Mouse (Mus musculus) frontal cortex, adult 2 months (tissue): ENCODE measurements around the gene Gpc4. TPM values are rescaled to one million over a fixed set of nuclear protein-coding genes. Genes with fewer than 3 reads are reported as not detected.

Experiments
- DNase-seq, 2 experiments: peaks; one replicate each; pipeline ENCODE4 v3.0.0; 2022; ENCODE audit warnings: low spot score in 1 of 2; ENCODE audit errors: extremely low spot score in 1 of 2
- polyA plus RNA-seq: library from polyadenylated mRNA; depleted of rRNA; stranded (reverse); fragments of >200 nt; gene quantifications from 2 replicates; pipeline ENCODE4 v1.2.3, GENCODE M21; 2012; rRNA removed

Gene Gpc4
- 8.3 and 11.5 TPM in 2 replicates for polyA plus RNA-seq

DNA sequence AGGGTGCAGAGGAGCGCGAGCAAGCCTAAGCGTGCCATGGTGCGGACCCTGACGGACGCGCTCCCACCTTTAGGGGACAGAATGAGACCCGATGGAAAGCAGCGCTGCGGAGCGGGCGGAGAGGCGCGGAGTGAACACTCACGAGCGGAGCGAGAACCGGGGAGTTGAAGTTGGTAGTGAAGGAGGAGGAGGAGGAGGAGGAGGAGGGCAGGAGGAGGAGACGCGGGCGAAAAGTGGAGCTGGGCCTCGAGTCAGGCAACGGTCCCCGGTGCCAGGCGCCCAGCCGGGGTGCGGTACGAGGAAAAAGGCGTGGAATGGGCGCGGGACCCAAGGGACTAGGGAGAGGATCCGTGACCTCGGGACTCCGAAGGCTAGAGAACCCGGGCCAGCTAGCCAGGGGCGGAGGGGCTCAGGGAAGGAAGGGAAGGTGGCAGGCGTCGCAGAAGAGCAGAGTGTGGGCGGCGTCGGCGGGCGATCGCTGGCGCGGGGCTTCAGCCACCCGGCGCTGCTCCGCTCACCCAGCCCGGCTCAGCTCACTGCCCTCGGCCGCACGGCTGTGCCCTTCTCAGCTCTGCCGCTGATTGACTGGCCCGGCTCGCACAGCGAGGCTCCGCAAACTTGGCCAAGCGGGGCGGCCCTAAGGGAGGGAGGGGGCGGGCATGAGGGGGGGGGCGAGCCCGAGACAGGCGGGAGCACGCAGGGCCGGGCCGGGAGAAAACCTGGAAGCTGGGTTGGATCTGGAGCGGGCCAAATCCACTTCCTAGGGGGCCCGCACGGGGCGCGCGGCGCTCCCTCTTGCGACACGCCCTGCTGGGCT lies at the start of gene Gpc4:
Gene Gpc4 (minus strand): TSS at position 515 of the 817 bp plus-strand sequence.
- peak; percentile 10 to 44 for DNase-seq

DNA sequence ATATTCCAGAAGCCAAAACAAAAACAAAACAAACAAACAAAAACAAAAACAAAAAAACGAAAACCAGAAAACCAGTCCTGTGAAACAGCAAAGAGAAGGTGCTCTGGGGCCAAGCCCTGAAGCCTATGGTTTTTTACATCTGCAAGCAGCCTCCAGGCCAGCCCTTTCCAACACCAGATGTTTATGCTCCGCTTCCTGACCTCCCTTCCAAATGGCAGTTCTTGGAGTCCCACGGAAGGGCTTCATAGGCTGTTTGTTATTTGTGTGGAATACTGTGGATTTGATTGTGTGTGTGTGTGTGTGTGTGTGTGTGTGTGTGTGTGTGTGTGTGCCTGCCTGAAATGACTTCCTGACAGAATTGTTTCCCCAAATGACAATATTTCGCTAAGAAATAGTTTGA lies 47.8 kb upstream of the Gpc4 start:
- no peak for DNase-seq

DNA sequence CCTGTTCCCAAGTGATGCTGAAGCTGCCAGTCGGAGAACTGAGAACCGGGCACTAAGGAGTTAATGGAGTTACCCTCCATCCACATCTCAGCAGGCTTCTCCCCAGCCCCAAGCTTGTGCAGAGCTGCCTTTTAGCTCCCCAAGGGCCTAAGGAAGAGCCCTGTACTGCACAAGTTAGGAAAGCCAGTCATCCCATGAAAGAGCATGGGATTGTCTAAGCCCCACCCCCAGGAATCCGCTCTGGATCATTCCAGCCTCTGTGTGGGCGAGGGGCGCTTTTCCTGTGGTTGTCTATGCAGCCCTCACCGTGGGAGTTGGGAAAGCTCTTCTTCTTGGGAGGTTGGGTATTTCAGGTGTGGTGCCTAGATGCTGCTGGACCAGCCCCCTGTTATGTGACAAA lies 34.8 kb upstream of the Gpc4 start:
- no peak for DNase-seq

DNA sequence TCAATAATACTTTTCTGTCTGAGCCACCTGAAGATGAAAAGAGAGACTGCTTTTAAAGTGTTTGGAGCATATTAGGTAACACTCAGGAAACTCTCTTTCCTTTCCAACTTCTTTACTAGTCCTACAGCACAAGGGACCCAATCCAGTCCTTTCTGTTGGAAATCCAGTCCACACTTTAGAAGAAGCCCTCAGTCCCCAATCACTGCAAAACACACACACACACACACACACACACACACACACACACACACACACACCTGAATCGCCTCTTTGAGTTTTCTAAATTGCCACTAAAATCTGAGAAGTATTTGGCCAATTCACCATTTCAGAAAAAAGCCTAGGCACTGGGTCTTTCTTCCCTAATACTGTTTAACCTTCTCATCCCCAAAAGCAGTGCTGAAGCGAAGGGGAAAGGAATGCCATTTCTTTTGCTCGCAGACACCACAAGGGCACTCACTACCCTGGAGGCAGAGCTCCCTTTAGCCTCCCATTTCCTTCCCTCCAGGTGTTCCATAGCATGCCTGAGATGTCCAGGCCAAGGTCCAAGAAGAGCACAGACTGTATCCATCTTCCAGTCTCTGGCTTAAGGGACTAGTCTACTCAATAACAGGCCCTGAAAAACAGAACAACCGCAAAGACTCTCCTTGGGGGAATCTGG lies 28.4 kb upstream of the Gpc4 start:
- no peak for DNase-seq

DNA sequence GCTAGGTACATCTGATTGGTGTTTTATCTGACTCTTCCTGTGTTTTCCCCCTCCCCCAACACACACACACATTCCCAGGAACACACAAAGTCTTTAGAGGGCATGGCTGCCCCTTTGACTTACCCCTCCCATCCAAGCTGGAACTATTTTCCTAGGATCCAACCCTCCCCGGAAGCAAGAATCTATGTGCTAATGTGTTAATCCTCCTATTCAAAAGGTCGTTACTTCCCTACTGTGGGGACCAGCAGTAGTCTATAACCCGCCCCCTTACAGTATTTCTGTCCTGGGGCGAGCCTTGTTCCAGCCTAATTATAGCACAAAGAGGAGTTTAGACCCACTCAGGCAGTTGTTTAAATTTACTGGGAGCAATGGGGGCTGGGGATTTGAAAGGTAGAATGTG lies 24.0 kb upstream of the Gpc4 start:
- no peak for DNase-seq

DNA sequence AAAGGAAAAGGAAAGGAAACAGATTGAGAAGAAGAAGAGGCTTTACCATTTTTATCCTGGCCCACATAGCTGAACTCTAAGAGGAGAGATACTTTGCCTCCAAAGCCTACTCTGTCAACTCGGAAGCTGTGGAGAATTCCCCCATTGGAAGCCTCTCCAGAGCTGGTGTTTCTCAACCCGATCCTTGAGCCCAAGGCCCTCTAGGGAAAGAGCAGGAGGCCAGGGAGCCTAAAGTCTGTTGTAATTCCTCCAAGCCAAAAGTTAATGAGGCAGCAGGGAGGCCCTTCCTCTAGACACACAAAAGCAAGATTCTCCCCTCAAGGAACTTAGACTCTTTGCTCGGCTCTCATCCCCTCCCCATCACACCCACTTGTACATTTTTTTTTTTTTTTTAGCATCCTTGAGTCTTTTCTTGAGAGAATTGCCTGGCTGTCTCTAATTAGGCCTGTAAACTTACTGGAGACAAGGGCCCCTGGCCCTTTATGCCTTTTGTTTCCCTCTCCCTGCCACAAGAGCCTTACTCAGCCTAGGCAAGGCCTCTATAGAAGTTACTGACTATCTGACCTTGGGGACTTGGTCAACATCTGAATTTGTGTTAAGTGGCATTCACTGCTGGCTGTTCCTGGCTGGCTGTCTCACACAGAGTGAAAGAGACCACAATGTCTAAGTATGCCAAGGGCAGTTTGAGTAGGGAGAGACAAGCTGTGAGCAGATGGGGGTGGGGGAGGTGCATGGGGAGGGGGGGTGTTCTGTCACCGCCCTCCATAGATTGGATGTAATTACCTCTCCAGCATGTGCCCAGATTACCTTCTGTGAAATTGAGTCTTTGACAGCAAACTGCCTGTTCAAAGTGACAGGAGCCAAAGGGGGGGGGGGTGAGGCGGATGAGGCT lies 18.7 kb upstream of the Gpc4 start:
- no peak for DNase-seq

DNA sequence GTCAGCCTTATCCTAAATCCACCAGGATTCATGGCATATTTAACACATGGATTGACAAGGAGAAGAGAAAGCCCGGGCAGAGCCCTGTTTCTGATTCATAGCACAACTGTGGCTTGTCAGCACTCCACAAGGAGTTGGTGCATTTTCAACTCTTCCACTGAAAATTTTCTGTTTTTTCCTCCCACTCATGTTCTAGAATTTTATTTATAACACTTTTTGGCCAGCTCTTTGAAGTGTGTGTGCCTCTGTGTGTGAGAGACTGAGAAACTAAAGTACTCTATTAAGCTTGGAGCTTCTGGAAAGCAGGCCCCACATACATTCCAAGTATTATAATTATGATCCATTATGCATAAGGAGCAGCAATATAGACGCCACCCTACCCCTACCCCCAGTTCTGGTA lies 16.3 kb upstream of the Gpc4 start:
- peak; percentile 20 to 45 for DNase-seq

DNA sequence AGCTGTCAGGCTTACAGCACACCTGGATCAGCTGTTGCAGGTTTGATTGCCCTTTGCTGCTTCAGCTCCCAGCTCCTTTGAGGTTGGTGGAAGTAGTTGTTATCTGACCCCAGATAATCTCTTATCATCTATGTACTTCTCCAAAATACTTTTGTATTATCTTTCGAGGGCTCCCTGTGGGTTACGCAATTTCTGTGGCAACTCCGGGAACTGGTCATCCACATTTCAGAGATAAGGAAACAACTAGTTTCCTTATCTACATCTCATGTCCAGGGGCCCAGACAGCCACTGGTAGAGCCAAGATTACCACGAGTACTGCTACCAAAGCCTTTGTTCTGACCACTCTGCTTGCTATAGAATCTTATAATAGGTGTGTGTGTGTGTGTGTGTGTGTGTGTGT lies 12.0 kb upstream of the Gpc4 start:
- no peak for DNase-seq

DNA sequence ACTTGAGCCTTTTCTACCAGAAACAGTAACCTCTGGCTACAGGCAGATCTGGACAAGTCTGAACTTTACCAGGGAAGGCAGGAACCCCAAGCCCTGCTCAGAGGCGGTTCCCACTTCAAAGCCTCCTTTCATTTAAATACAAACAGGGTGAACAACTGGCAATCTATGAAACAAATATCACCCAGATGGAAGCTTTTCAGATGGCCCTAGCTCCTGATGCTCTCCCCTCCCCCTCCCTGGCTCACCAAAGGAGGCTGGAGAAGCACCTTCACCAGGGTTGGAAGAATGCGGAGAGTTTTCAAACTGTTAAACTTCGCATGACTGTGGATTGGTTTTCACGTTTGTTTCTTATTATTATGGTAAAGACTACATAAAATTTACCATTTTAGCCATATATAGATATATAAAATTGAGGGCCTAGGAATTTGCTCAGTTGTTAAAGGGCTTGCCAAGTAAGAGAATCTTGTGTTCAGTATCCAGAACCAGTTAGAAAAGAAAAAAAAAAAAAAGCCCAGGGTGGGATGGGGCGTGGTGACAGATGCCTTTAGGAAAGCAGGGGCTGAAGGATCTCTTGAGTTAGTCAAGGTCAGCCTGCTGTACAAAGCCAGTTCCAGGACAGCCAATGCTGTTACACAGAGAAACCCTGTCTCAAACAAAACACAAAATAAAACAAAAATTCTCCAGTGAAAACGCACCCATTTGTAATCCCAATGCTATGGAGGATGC lies 2.6 kb upstream of the Gpc4 start:
- DNase-seq, result no peak

DNA sequence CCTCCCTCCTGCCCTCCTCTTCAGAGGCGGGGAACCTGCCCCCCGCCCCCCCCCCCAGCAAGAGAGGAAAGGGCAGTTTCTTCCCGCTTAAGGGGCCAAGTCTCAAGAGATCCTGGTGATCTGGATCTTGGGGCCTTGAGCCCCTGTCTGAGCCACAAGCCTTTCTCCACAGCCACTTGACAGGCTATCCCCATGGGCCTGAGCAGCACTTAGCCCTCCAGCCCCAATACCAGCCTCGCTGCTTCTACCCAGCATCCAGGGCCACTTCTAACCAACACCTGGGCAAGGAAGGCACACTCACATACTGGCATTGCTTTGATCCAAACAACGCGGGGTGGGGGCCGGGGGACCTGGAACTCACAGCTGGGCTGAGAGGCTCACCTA lies 495 bp upstream of the Gpc4 start:
- no peak for DNase-seq

DNA sequence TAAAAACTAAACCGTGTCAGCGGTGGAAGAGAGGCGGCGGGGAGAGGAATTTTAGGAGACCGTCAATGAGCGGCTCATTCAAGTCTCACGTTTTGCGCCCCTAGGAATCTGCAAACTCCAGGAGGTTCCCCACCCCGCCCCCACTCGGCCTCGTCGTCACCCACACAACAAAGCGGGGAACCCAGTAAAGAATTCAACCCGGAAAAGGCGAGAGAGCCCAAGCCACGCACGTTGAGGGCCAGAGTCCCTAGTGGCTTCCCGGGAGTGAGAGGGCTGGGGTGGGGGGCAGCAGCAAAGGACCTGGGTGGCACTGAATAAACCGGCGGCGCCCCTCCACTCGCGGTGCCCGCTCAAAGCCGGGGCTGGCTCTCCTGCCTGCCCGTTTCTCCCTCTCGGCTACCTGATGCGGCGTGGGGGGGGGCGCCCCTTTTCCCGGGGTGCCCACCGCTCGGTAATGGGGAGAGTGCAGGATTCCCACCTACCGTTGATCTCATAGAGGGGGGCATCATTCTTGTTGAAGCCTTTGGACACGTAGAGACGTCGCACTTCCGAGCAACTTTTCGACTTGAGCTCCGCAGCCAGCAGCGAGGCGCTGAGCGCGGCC lies 816 bp downstream of the Gpc4 start:
- no peak for DNase-seq

DNA sequence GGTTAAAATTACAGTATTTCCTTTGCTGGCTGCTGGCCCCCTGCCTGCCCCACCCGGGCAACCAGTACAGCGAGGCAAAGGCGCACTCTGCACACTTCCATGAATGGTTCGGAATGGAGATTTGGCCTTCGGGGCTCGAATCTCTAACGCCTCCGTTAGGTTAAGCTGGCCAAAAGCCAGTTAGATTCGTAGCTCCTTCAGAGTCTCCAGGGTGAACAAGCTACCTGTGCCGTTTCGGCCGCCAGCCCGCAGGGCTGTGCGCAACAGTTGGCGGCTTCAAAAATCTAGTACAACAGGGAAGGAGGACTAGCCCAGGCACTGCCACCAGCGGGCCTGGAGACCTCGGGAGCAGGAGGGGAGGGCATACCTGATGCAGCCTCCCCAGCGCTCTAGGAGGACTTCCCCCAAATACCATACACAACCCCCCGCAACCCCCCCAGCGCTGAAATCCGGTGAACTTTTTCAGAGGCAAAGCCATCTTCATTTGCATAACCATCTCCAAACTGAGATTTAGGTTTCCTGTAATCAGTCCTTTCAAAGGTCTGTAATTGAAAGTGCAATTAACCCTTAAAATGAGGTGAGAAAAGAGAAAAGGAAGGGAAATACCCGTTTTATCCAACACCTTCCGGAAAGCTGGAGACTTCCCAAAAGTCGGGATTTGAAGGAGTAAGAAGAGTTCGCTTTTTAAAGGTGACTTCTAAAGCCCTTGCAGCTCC lies 1.5 kb downstream of the Gpc4 start:
- no peak for DNase-seq

DNA sequence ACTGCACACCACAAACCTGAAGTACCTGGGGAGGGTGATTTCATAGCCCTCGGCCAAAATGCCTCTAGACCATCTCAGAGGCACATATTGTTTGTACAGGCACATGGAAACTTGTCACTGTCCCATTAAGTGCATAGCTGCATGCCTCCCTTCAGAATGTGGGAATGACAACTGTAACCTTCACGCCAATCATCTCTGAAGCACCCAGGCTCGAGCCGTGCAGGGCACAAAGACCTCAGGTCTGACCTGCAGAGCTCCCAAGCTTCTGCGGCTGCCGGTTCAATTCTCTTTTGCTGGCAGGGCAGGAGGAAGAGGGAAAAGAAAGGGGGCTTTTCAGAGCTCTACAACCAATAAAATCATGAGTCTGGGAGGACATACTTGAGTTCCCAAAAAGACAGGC lies 2.3 kb downstream of the Gpc4 start:
- no peak for DNase-seq

DNA sequence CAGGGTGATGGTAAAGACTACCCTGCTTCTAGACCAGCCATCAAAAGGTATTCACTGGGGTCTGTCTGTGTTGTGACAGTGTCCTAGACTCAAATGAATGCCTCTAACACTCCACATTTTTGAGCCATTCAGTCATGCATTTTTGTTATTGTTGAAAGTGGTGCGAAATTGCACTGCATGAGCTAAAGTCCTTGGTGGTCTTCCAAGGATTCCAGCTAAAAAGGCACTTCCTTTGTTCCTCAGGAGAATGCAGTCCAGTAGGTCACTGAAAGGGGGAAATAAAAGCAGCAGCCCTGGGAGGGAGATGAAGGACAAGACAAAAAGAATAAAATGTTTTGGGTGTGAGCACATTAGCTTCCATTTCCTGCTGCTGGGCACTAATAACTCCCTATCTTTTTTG lies 2.8 kb downstream of the Gpc4 start:
- no peak for DNase-seq

DNA sequence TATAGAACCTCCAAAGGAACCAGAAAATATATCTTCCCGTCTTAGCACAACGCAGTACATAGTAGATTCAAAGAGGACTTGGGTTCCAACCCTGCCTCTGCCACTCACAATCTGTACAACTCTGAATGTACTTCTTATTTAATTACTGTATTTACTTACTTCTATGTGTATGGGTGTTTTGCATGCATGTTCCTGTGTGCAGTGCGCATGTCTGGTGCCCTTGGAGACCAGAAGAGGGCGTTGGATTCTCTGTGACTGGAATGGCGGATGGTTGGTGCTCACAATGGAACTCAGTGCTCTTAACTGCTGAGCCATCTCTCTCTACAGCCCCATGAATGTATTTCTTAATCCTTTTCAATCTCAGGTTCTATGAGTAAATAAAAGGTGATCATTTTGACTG lies 5.4 kb downstream of the Gpc4 start:
- no peak for DNase-seq

DNA sequence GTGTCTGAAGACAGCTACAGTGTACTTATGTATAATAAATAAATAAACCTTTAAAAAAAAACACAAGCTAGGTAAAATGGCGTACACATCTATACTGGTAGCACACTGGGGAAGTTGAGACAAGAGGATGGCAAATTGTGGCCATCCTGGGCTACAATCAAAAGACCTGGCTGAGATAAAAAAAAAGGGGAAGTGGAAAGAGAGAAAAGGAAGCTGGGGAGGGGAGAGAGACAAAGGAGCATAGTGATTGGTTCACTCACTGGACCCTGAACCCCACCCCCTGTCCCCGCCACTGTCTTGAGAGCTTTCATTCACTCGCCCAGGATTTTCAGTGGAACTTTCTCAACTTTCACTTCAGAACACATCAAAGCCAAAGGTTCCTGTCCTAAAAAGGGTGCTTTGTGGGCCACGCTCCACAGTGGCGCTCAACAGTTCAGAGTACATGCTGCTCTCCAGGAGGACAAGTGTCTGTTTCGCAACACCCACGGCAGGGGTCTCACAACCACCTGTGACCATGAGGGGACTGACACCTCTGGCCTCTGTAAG lies 9.6 kb downstream of the Gpc4 start:
- no peak for DNase-seq

DNA sequence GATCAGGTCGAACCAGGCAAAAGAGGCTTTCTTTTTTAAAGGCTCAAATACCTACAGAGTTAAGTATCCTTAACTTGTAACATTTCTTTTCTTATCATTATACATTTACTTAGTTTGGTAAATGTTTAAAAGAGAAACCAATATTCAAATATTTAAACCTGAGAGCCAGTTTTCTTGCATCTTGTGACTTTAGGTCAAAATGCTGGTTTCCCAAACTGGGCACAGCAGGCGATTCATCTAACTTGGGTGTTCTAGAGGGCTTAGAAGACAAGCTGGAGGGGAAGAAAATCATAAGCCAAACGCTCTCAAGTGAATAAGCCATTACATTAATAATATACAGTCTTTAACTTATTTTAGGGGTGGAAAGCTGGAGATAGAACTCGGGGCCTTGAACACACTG lies 10.2 kb downstream of the Gpc4 start:
- no peak for DNase-seq

DNA sequence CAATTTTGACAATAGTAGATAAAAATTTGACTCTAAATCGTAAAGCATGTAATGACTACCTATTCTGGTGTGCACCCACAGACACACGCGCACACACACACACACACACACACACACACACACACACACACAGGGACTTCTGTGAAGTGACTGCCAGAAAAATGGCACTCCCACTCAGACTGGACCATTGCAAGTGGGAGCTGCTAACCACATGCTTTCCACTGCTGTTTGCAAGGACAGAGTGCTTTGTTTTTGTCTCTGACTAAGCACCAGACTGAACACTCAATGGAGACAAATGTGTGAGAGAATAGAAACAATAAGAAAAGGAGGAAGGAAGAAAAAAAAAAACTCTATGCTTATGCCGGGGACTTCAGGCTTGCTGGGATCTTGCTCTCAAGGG lies 11.6 kb downstream of the Gpc4 start:
- peak; percentile 17 to 44 for DNase-seq

DNA sequence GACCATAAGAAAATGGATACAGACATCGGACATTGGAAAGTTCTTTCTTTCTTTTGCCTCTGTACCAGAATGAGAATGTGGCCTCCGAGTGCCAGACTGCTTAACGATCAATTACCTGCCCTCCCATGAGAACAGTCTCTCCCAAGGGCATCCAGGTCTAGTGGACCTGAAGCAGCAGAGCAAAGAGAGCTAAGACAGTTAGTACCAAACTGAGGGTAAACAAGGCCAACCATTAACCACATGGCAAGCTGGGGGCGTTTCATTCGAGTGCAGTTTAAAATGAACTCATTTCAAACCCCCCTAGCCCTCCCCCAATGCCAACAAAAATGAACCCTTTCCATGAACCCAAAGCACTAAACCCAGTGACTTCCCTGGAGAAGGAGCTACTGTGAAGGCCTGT lies 12.1 kb downstream of the Gpc4 start:
- no peak for DNase-seq
